Mouse (Mus musculus) MEL (cell line): ENCODE data around the gene Aspdh. TPM values are rescaled to one million over a fixed set of nuclear protein-coding genes. Genes with fewer than 3 reads are reported as not detected.

ENCODE experiments used
- DNase-seq: peaks from one replicate; pipeline ENCODE4 v3.0.0; 2011; ENCODE audit warnings: low read depth, low spot score
- H3K27ac ChIP-seq: 2 replicates; pipeline ENCODE4 v1.5.1; 2012; ENCODE audit warnings: low read depth, mild to moderate bottlenecking, control low read depth, low read length, moderate library complexity; ENCODE audit not compliant: control insufficient read depth
- H3K27me3 ChIP-seq, 2 experiments: fragments of 150-350 bp in 1 of 2; sonication (generic) in 1 of 2; 2 replicates each; pipeline ENCODE4 v1.6.1; 2012; ENCODE audit warnings: low read length in 2 of 2, mild to moderate bottlenecking in 2 of 2, improper control_type of control experiment in 1 of 2, moderate library complexity in 1 of 2; ENCODE audit not compliant: insufficient read depth in 2 of 2, control insufficient read depth in 1 of 2
- H3K36me3 ChIP-seq, 2 experiments: 2 replicates each; pipeline ENCODE4 v1.6.1; 2012 to 2014; ENCODE audit warnings: low read length in 2 of 2, improper control_type of control experiment in 1 of 2, inconsistent platforms in 1 of 2, mild to moderate bottlenecking in 1 of 2; ENCODE audit not compliant: insufficient read depth in 2 of 2, control insufficient read depth in 1 of 2
- H3K4me1 ChIP-seq, 2 experiments: fragments of 150-350 bp in 1 of 2; sonication (generic) in 1 of 2; 2 replicates each; pipeline ENCODE4 v1.6.1; 2012; ENCODE audit warnings: low read length in 2 of 2, improper control_type of control experiment in 1 of 2, mild to moderate bottlenecking in 1 of 2; ENCODE audit not compliant: insufficient read depth in 2 of 2, control insufficient read depth in 1 of 2
- H3K4me3 ChIP-seq, 2 experiments: fragments of 150-350 bp in 1 of 2; sonication (generic) in 1 of 2; 2 replicates each; pipeline ENCODE4 v1.5.1; 2012; ENCODE audit warnings: low read depth in 2 of 2, low read length in 2 of 2, mild to moderate bottlenecking in 2 of 2, moderate library complexity in 2 of 2, control low read depth in 1 of 2, improper control_type of control experiment in 1 of 2; ENCODE audit not compliant: control insufficient read depth in 1 of 2, insufficient read depth in 1 of 2
- H3K79me2 ChIP-seq: 2 replicates; pipeline ENCODE4 v1.6.1; 2012; ENCODE audit warnings: mild to moderate bottlenecking, low read length, moderate library complexity; ENCODE audit not compliant: control insufficient read depth, poor library complexity, insufficient read depth
- H3K9ac ChIP-seq: 2 replicates; pipeline ENCODE4 v1.6.1; 2012; ENCODE audit warnings: low read depth, mild to moderate bottlenecking, control low read depth, low read length, moderate library complexity; ENCODE audit not compliant: control insufficient read depth, poor library complexity, severe bottlenecking
- H3K9me3 ChIP-seq: fragments of 150-350 bp; sonication (generic); replicated peaks from 2 replicates; pipeline ENCODE4 v1.6.1; 2012; ENCODE audit warnings: mild to moderate bottlenecking, low read length, improper control_type of control experiment, moderate library complexity; ENCODE audit not compliant: insufficient read depth
- CHD1 ChIP-seq: IDR thresholded peaks from 2 replicates; pipeline ENCODE4 v1.6.1; 2012; ENCODE audit warnings: low read depth, mild to moderate bottlenecking, inconsistent platforms, low read length, improper control_type of control experiment
- CHD2 ChIP-seq: IDR thresholded peaks from 2 replicates; pipeline ENCODE4 v1.6.1; 2011; ENCODE audit warnings: low read length, improper control_type of control experiment
- ELF1 ChIP-seq: IDR thresholded peaks from 2 replicates; pipeline ENCODE4 v1.6.1; 2014; ENCODE audit warnings: low read depth, mild to moderate bottlenecking, inconsistent platforms, low read length, improper control_type of control experiment, moderate library complexity
- EP300 ChIP-seq, 2 experiments: IDR thresholded peaks; 2 replicates each; pipeline ENCODE4 v1.6.1; 2011; ENCODE audit warnings: improper control_type of control experiment in 2 of 2, low read length in 2 of 2, low read depth in 1 of 2, mild to moderate bottlenecking in 1 of 2
- JUND ChIP-seq: IDR thresholded peaks from 2 replicates; pipeline ENCODE4 v1.6.1; 2011; ENCODE audit warnings: low read depth, mild to moderate bottlenecking, improper control_type of control experiment, low read length
- KAT2A ChIP-seq: conservative IDR thresholded peaks from 2 replicates; pipeline ENCODE4 v1.6.1; 2012; ENCODE audit warnings: low read depth, low read length, improper control_type of control experiment, inconsistent platforms
- MAX ChIP-seq: IDR thresholded peaks from 2 replicates; pipeline ENCODE4 v1.6.1; 2011; ENCODE audit warnings: low read length, improper control_type of control experiment
- MEF2A ChIP-seq: IDR thresholded peaks from 2 replicates; pipeline ENCODE4 v1.6.1; 2014; ENCODE audit warnings: low read depth, mild to moderate bottlenecking, inconsistent platforms, low read length, improper control_type of control experiment; ENCODE audit not compliant: poor library complexity, insufficient replicate concordance, severe bottlenecking; ENCODE audit errors: extremely low read depth
- MXI1 ChIP-seq: IDR thresholded peaks from 2 replicates; pipeline ENCODE4 v1.6.1; 2011; ENCODE audit warnings: mild to moderate bottlenecking, low read depth, low read length, improper control_type of control experiment
- MYC ChIP-seq: IDR thresholded peaks from 2 replicates; pipeline ENCODE4 v1.6.1; 2011; ENCODE audit warnings: low read depth, mild to moderate bottlenecking, low read length, improper control_type of control experiment, moderate library complexity
- NRF1 ChIP-seq: IDR thresholded peaks from 2 replicates; pipeline ENCODE4 v1.6.1; 2014; ENCODE audit warnings: low read depth, mild to moderate bottlenecking, inconsistent platforms, low read length, improper control_type of control experiment, moderate library complexity; ENCODE audit not compliant: poor library complexity, insufficient read depth, severe bottlenecking
- POLR2AphosphoS2 ChIP-seq: IDR thresholded peaks from 2 replicates; pipeline ENCODE4 v1.6.1; 2011; ENCODE audit warnings: low read length, improper control_type of control experiment
- RAD21 ChIP-seq: IDR thresholded peaks from 2 replicates; pipeline ENCODE4 v1.6.1; 2011; ENCODE audit warnings: mild to moderate bottlenecking, low read depth, low read length, improper control_type of control experiment
- SMC3 ChIP-seq: IDR thresholded peaks from 2 replicates; pipeline ENCODE4 v1.6.1; 2011; ENCODE audit warnings: low read depth, low read length, improper control_type of control experiment
- TBP ChIP-seq: IDR thresholded peaks from 2 replicates; pipeline ENCODE4 v1.8.0; 2011; ENCODE audit warnings: low read depth, low read length, improper control_type of control experiment
- TCF12 ChIP-seq: IDR thresholded peaks from 2 replicates; pipeline ENCODE4 v1.6.1; 2014; ENCODE audit warnings: low read depth, mild to moderate bottlenecking, inconsistent platforms, low read length, improper control_type of control experiment, moderate library complexity
- USF2 ChIP-seq, 2 experiments: IDR thresholded peaks; 2 replicates each; pipeline ENCODE4 v1.6.1; 2011 to 2012; ENCODE audit warnings: improper control_type of control experiment in 2 of 2, low read length in 2 of 2, borderline replicate concordance in 1 of 2, inconsistent platforms in 1 of 2, low read depth in 1 of 2, mild to moderate bottlenecking in 1 of 2; ENCODE audit not compliant: insufficient read depth in 1 of 2
- ZKSCAN1 ChIP-seq: IDR thresholded peaks from 2 replicates; pipeline ENCODE4 v1.6.1; 2012; ENCODE audit warnings: low read depth, mild to moderate bottlenecking, inconsistent platforms, low read length, improper control_type of control experiment, moderate library complexity
- polyA plus RNA-seq, 2 experiments: library from polyadenylated mRNA; stranded (reverse) in 1 of 2; unstranded in 1 of 2; fragments of >175 nt in 1 of 2; fragments of >200 nt in 1 of 2; gene quantifications; 2 replicates each; pipeline versions ENCODE4 v1.2.1 to v1.2.4; 2012; ENCODE audit warnings: low replicate concordance in 2 of 2, low read depth in 1 of 2; ENCODE audit not compliant: insufficient read length in 2 of 2, insufficient read depth in 1 of 2, missing spikeins in 1 of 2
- total RNA-seq: library from RNA; depleted of rRNA; stranded (reverse); fragments of 300-350 nt; gene quantifications from 2 replicates; pipeline ENCODE4 v1.2.3, GENCODE M21; 2012; rRNA removed

Aspdh gene
- total RNA-seq, result not detected in 2 replicates
- polyA plus RNA-seq, result under 1 TPM in 1 of 2 experiments, not detected in 1; 0.89 TPM

DNA sequence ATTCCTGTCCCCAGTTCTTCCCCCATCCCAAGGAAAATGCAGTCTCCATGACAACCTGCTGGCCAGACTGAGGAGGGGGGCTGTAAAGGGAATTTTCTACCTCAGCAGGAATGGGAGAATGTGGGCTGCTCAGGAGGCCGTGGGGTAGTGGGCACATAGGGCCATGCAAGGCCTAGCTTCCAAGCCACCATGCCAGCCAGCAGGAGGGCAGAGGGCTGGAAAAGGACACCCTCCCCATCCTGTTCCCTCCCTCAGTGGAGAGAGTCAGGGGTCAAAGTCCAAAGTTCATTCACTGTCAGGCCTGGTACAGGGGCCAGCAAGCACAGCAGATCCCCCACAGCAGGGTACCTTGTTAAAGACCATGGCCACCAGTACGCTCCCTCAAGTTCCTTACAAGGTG is at the start of gene Aspdh:
TSS of gene Aspdh (plus strand) at position 281 of the 400 bp plus-strand sequence.
- DNase-seq, result no peak
- no peak within 1 kb of the TSS for H3K27ac ChIP-seq
- H3K9ac ChIP-seq, result no peak within 1 kb of the TSS
- TF ChIP-seq POLR2AphosphoS2, result no peak
- no peak for TF ChIP-seq MEF2A
- TF ChIP-seq CHD2, result no peak
- no peak for TF ChIP-seq CHD1
- TF ChIP-seq USF2 (IDR thresholded peaks at IDR 0.05; ENCODE audit: borderline replicate concordance in 1 of 2, insufficient read depth in 1 of 2, low read depth in 1 of 2, low read length in 2 of 2), result no peak
- TF ChIP-seq MYC, result no peak
- TF ChIP-seq TCF12, result no peak
- TF ChIP-seq EP300 (IDR thresholded peaks at IDR 0.05; ENCODE audit: low read depth in 1 of 2, low read length in 2 of 2), result no peak
- no peak for TF ChIP-seq ELF1
- no peak for TF ChIP-seq ZKSCAN1
- TF ChIP-seq JUND, result no peak
- TF ChIP-seq RAD21, result no peak
- TF ChIP-seq, all 39 proteins: peak for 0
- Histone ChIP-seq H3K4me1 (peaks cover 0 to 13% of the 10 kb centered on the region in 2 experiments; a peak in 2 of 4 replicates), H3K4me3 (no peak within 1 kb of the TSS), H3K36me3 (no peaks in the 10 kb centered on the region), H3K79me2 (peaks cover 3% of the 10 kb centered on the region), H3K9me3 (no peaks in the 10 kb centered on the region), H3K27me3 (no peaks in the 10 kb centered on the region)

GRCm38 (mm10) chr7:44427666-44428065 is 37.5 kb upstream of the Aspdh start:
- no peak overlapping the region for H3K4me3 ChIP-seq

More at GRCm38 (mm10) chr7:44427666-44428065, 37.5 kb upstream of the Aspdh start:
- no peak overlapping the region for H3K9ac ChIP-seq
- no peak for TF ChIP-seq MYC
- no peak for TF ChIP-seq SMC3
- no peak for TF ChIP-seq NRF1
- no peak for TF ChIP-seq CHD2
- no peak for TF ChIP-seq MAX
- TF ChIP-seq MEF2A, result no peak
- no peak for TF ChIP-seq MXI1
- no peak for TF ChIP-seq KAT2A
- TF ChIP-seq TBP, result no peak
- no peak overlapping the region for H3K27ac ChIP-seq
- no peaks in the 10 kb centered on the region for H3K36me3 ChIP-seq
- no peaks in the 10 kb centered on the region for H3K4me1 ChIP-seq
- DNase-seq, result no peak
- no peaks in the 10 kb centered on the region for H3K79me2 ChIP-seq
- no peaks in the 10 kb centered on the region for H3K27me3 ChIP-seq
- no peaks in the 10 kb centered on the region for H3K9me3 ChIP-seq
